Mouse (Mus musculus) G1E (cell line): ENCODE measurements around the gene Il1f10. TPM values are rescaled to one million over a fixed set of nuclear protein-coding genes. Genes with fewer than 3 reads are reported as not detected.

ENCODE experiments used
- ATAC-seq: 2 replicates; pipeline ENCODE4 v1.8.0; 2016; ENCODE audit warnings: mild to moderate bottlenecking; ENCODE audit not compliant: insufficient number of reproducible peaks, poor library complexity, low FRiP score, severe bottlenecking; ENCODE audit errors: extremely low read depth
- DNase-seq: peaks from one replicate; pipeline ENCODE4 v3.0.0; 2012; ENCODE audit warnings: low spot score
- H3K27me3 ChIP-seq: 2 replicates; pipeline ENCODE4 v1.6.1; 2012; ENCODE audit warnings: mild to moderate bottlenecking, low read length, inconsistent platforms; ENCODE audit not compliant: insufficient read depth
- H3K36me3 ChIP-seq: replicated peaks from 2 replicates; pipeline ENCODE3; 2012; ENCODE audit warnings: mild to moderate bottlenecking, inconsistent platforms
- H3K4me1 ChIP-seq: 2 replicates; pipeline ENCODE4 v1.6.1; 2012; ENCODE audit warnings: low read depth, low read length, inconsistent platforms, mixed read lengths; ENCODE audit not compliant: insufficient read depth
- H3K4me3 ChIP-seq: 2 replicates; pipeline ENCODE4 v1.5.1; 2012; ENCODE audit warnings: low read depth, mild to moderate bottlenecking, inconsistent platforms, low read length, moderate library complexity, mixed read lengths
- H3K9me3 ChIP-seq: replicated peaks from 2 replicates; pipeline ENCODE4 v1.6.1; 2012; ENCODE audit warnings: inconsistent platforms
- CTCF ChIP-seq: IDR thresholded peaks from 2 replicates; pipeline ENCODE4 v1.5.1; 2012; ENCODE audit warnings: low read depth, low read length, inconsistent platforms, mixed read lengths
- GATA1 ChIP-seq: IDR thresholded peaks from 2 replicates; pipeline ENCODE4 v1.6.1; 2012; ENCODE audit warnings: borderline replicate concordance, low read length, inconsistent platforms, mixed read lengths
- GATA2 ChIP-seq: IDR thresholded peaks from 2 replicates; pipeline ENCODE4 v1.6.1; 2012; ENCODE audit warnings: low read depth, low read length, inconsistent platforms, borderline replicate concordance
- POLR2AphosphoS5 ChIP-seq: IDR thresholded peaks from 2 replicates; pipeline ENCODE4 v1.6.1; 2012; ENCODE audit warnings: low read depth, low read length, inconsistent platforms; ENCODE audit not compliant: insufficient replicate concordance
- TAL1 ChIP-seq: conservative IDR thresholded peaks from 2 replicates; pipeline ENCODE4 v1.6.1; 2012; ENCODE audit warnings: low read depth, low read length, inconsistent platforms, mixed read lengths
- polyA plus RNA-seq: library from polyadenylated mRNA; stranded (reverse); fragments of >175 nt; gene quantifications from 2 replicates; pipeline ENCODE4 v1.2.3, GENCODE M21; 2012
- total RNA-seq, 2 experiments: library from RNA; stranded (forward) in 1 of 2; stranded (reverse) in 1 of 2; fragments of 200-1000 nt in 1 of 2; fragments of >200 nt in 1 of 2; fragmentation: Nextera tagmentation in 1 of 2; gene quantifications; 2 replicates each; pipeline ENCODE4 v1.2.3; 2014 to 2017

The Il1f10 gene
- total and polyA plus RNA-seq, 3 experiments, result not detected

DNA sequence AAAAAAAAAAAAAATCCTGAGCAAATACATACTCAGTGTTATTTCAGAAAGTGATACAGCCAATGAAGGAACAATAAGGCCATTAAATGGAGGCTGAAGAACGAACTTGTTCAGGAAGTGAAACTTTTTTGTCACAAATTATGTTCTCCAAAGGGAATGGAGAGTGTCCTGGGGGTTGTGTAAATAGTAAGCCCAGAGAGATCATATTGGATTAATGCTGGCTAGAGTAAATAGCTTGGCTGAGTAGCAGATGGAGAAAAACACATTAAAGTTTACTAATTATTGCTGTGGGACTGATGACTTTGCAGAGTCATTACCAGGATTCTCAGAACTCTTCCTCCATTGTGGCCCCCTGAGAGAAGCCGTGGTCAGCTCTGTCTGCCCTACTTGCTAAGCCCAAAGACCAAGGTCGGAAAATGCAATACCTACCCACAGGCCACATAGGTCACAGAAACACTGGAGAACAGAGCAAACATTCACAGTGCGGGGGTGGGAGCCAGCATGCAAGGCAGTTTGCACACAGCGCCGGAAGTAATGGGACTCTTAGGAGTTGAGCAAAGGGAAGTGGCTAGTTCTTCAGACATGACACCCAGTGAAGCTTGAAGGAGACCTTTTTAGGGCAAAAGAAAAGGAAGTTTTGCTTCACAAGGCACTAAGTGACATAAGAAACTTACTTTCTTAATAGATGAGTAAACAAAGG is 20.5 kb downstream of the Il1f10 start:
- no peak for DNase-seq
- Histone ChIP-seq H3K4me1 (no peaks in the 10 kb centered on the region), H3K4me3 (no peak overlapping the region), H3K9me3 (no peaks in the 10 kb centered on the region), H3K27me3 (0 out of 2 replicates have a peak, but pooled peaks cover 3% of the 10 kb centered on the region), H3K36me3 (no peaks in the 10 kb centered on the region)
- TF ChIP-seq TAL1 (no peak), GATA1 (no peak), CTCF (no peak), POLR2AphosphoS5 (no peak), GATA2 (no peak)
- no peak for ATAC-seq

DNA sequence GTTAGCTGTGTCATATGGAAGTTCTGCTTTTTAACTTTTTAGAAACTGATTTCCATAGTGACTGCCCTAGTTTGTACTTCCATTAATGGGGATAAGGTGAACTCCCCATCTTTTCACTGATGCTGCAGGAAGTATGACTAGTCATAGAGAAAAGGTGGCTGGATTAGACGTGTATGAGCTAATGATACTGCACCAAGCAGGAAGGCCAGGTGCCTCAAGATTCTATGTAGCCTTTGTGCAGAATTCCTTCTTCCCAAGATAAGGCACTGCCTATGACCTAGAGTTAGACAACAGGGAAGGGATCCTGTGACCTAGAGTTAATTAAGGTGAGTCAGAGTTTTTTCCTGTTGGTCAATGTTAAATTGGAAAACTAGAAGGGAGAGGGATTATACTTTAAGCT is 25.9 kb downstream of the Il1f10 start:
- H3K9me3 ChIP-seq, result no peaks in the 10 kb centered on the region
- H3K4me3 ChIP-seq, result no peak overlapping the region
- TF ChIP-seq TAL1, result no peak
- no peak for TF ChIP-seq GATA2
- no peak for TF ChIP-seq GATA1
- no peak for TF ChIP-seq CTCF
- TF ChIP-seq POLR2AphosphoS5, result no peak
- no peaks in the 10 kb centered on the region for H3K27me3 ChIP-seq
- ATAC-seq (no peak), DNase-seq (no peak)
- H3K4me1 ChIP-seq, result no peaks in the 10 kb centered on the region
- no peaks in the 10 kb centered on the region for H3K36me3 ChIP-seq

DNA sequence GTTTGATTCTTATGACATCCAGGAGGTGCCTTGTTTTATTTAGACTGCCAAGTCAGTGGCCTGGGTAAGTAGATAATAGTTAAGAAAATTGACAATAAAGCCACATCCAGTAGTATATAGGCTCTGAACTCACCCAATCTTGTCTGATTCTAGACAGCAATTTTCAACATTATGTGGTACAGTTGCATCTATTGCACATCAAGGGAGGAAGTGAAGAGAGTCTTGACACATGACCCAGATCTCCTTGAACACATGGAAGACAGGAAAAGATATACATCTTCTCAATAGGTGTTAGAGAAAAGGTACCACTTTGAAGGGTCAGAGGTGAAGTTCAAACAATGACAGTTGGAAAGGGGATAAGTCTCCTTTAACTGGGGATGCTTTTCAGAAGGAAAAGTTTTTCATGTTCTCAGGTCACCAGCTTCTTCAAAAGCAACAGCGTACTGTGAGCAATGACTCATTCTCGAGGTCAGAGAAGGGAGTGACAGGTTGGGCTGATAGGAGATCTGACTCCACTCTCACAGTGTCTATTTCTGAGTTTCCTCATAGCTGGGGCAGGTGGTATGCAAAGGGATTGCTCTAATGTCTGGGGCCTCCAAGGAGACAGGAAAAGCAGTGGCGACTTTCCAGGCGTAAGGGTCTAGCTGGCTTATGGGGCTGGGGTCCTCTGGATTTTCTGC is 27.1 kb downstream of the Il1f10 start:
- TF ChIP-seq GATA2 (no peak), TAL1 (no peak), GATA1 (no peak), CTCF (no peak), POLR2AphosphoS5 (no peak)
- no peaks in the 10 kb centered on the region for H3K36me3 ChIP-seq
- DNase-seq (no peak), ATAC-seq (no peak)
- H3K27me3 ChIP-seq, result no peaks in the 10 kb centered on the region
- H3K9me3 ChIP-seq, result no peaks in the 10 kb centered on the region
- no peak overlapping the region for H3K4me3 ChIP-seq
- H3K4me1 ChIP-seq, result no peaks in the 10 kb centered on the region

DNA sequence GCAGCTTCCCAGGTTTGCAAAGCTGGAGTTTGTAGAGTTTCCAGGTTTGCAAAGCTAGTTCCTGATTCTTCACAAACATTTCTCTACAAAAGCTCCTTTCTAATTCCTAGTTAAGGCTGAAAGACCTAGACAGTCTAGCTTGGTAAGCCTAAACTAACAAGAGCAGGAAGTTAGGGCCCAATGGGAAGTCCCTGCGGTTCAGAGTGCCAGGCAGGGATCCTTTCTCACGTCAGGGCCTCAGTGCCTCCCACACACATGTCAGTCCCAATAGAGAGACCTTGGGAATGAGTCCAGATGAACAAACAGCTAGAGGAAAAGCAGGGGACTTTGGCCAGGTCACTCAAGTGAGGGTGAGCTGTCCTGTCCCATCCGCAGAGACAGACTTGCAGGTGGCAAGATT is 44.3 kb downstream of the Il1f10 start:
- Histone ChIP-seq H3K9me3 (no peaks in the 10 kb centered on the region), H3K4me3 (no peak overlapping the region), H3K27me3 (no peaks in the 10 kb centered on the region), H3K4me1 (no peaks in the 10 kb centered on the region), H3K36me3 (no peaks in the 10 kb centered on the region)
- ATAC-seq (no peak), DNase-seq (no peak)
- no peak for TF ChIP-seq POLR2AphosphoS5
- no peak for TF ChIP-seq TAL1
- no peak for TF ChIP-seq GATA1
- TF ChIP-seq GATA2, result no peak
- no peak for TF ChIP-seq CTCF

DNA sequence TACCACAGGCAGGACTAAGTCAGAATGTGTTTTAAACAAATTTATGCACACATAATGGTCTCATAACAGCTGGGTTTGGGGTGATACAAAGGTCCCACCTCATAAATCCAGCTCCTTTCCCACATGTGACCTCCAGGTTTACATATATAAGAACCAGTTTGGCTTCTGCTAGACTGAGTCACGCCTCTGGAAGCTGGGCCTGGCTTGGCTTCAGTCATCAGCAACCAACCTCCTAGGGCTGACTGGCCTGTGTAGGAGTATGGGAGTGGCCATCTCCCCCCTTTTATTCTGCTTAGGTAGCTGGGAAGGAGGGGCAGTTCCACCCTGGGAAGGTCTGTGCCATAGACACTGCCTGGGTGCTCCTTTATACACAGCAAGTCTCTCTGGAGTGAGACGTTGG is 45.5 kb downstream of the Il1f10 start, which contains the start of gene Il1rn:
Gene Il1rn (plus strand): TSS at position 309 of the 400 bp plus-strand sequence.
- H3K9me3 ChIP-seq, result no peaks in the 10 kb centered on the region
- no peaks in the 10 kb centered on the region for H3K4me1 ChIP-seq
- H3K27me3 ChIP-seq, result no peaks in the 10 kb centered on the region
- DNase-seq (no peak), ATAC-seq (no peak)
- TF ChIP-seq GATA2, result no peak
- no peak within 1 kb of the TSS for H3K4me3 ChIP-seq
- H3K36me3 ChIP-seq, result no peaks in the 10 kb centered on the region

DNA sequence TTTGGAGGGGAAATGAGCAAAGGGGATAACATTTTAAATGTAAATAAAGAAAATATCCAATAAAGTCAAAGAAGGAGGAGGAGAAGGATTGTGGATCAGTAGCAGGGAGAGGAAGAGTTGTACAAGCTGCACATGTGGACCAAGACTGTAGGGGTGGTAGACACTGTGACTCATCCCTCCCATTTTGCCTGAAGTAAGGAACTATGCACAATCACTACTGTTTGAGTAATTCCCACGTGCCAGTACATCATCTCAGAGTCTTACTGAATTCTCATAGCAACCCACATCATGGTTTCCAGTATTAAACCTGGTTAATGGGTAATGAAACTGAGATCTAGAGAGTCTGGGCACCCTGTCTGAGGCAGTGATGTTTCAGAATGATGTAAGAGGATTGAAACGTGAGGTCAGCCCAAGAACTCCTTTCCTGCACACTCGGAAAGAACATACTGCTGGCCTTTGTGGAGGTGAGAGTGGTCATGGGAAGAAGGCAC is 50.4 kb downstream of the Il1f10 start:
- TF ChIP-seq GATA2 (no peak), GATA1 (no peak), POLR2AphosphoS5 (no peak), TAL1 (no peak), CTCF (no peak)
- Histone ChIP-seq H3K4me1 (no peaks in the 10 kb centered on the region), H3K27me3 (no peaks in the 10 kb centered on the region), H3K36me3 (no peaks in the 10 kb centered on the region), H3K4me3 (no peak overlapping the region), H3K9me3 (no peaks in the 10 kb centered on the region)
- DNase-seq, result no peak
- no peak for ATAC-seq

Other genes with a start within 250 kb of the Il1f10 start
- gene Hnmt, start 241.8 kb upstream of the Il1f10 start, total RNA-seq (2014; fragmentation: Nextera tagmentation), result not detected in 2 replicates
- not detected in 2 replicates for gene Hnmt, start 241.8 kb upstream of the Il1f10 start, total RNA-seq (2017)
- gene Hnmt, start 241.8 kb upstream of the Il1f10 start, polyA plus RNA-seq, result not detected in 2 replicates
- not detected in 2 replicates for gene Tbpl2, start 194.6 kb upstream of the Il1f10 start, total RNA-seq (2014; fragmentation: Nextera tagmentation)
- gene Tbpl2, start 194.6 kb upstream of the Il1f10 start, total RNA-seq (2017), result not detected in 2 replicates
- gene Tbpl2, start 194.6 kb upstream of the Il1f10 start, polyA plus RNA-seq, result not detected in 2 replicates
- not detected in 2 replicates for gene Il1f8, start 138.0 kb upstream of the Il1f10 start, total RNA-seq (2014; fragmentation: Nextera tagmentation)
- 0.11 TPM in 1 of 2 replicates, not detected in the other for gene Il1f8, start 138.0 kb upstream of the Il1f10 start, total RNA-seq (2017)
- not detected in 2 replicates for gene Il1f8, start 138.0 kb upstream of the Il1f10 start, polyA plus RNA-seq
- gene Il1f9, start 104.7 kb upstream of the Il1f10 start, total RNA-seq (2014; fragmentation: Nextera tagmentation), result not detected in 2 replicates
- gene Il1f9, start 104.7 kb upstream of the Il1f10 start, total RNA-seq (2017), result 0.12 TPM in 1 of 2 replicates, not detected in the other
- gene Il1f9, start 104.7 kb upstream of the Il1f10 start, polyA plus RNA-seq, result not detected in 2 replicates
- gene Il1f6, start 75.8 kb upstream of the Il1f10 start, total RNA-seq (2014; fragmentation: Nextera tagmentation), result not detected in 2 replicates
- not detected in 2 replicates for gene Il1f6, start 75.8 kb upstream of the Il1f10 start, total RNA-seq (2017)
- gene Il1f6, start 75.8 kb upstream of the Il1f10 start, polyA plus RNA-seq, result not detected in 2 replicates
- gene Il1f5, start 14.2 kb upstream of the Il1f10 start, total RNA-seq (2014; fragmentation: Nextera tagmentation), result not detected in 2 replicates
- 0.22 and 0.41 TPM in 2 replicates for gene Il1f5, start 14.2 kb upstream of the Il1f10 start, total RNA-seq (2017)
- not detected in 2 replicates for gene Il1f5, start 14.2 kb upstream of the Il1f10 start, polyA plus RNA-seq
- not detected in 2 replicates for gene Il1rn, start 45.7 kb downstream of the Il1f10 start, total RNA-seq (2014; fragmentation: Nextera tagmentation)
- gene Il1rn, start 45.7 kb downstream of the Il1f10 start, total RNA-seq (2017), result 0.22 TPM in 1 of 2 replicates, not detected in the other
- not detected in 2 replicates for gene Il1rn, start 45.7 kb downstream of the Il1f10 start, polyA plus RNA-seq
- 0.38 TPM in 1 of 2 replicates, not detected in the other for gene Psd4, start 76.4 kb downstream of the Il1f10 start, total RNA-seq (2014; fragmentation: Nextera tagmentation)
- 0.11 and 0.41 TPM in 2 replicates for gene Psd4, start 76.4 kb downstream of the Il1f10 start, total RNA-seq (2017)
- gene Psd4, start 76.4 kb downstream of the Il1f10 start, polyA plus RNA-seq, result 0.06 and 0.11 TPM in 2 replicates
- not detected in 2 replicates for gene Pax8, start 184.4 kb downstream of the Il1f10 start, total RNA-seq (2014; fragmentation: Nextera tagmentation)
- gene Pax8, start 184.4 kb downstream of the Il1f10 start, total RNA-seq (2017), result 0.23 and 0.27 TPM in 2 replicates
- gene Pax8, start 184.4 kb downstream of the Il1f10 start, polyA plus RNA-seq, result not detected in 2 replicates